Mouse (Mus musculus) mouse embryonic stem cell (cell line): ENCODE measurements around the gene Vmn2r108.
"Not testable (repeated sequence)": the region's sequence is repeated elsewhere in the genome, so short reads cannot be mapped to it uniquely, and the experiment has no call there.

ENCODE experiments used
- in situ Hi-C, 2 experiments: fragments of 300-500 bp; cut with MboI; formaldehyde crosslinking; loops; 1 replicate in 1 of 2; 3 replicates in 1 of 2; pipeline ENCODE4 v1.14.3; 2019 to 2020; ENCODE audit warnings: low sequenced_read_pairs in 2 of 2, low pct_unique_long_range_greater_than_20kb in 1 of 2, mixed read lengths in 1 of 2; ENCODE audit not compliant: unreplicated experiment in 1 of 2

Gene Vmn2r108

DNA sequence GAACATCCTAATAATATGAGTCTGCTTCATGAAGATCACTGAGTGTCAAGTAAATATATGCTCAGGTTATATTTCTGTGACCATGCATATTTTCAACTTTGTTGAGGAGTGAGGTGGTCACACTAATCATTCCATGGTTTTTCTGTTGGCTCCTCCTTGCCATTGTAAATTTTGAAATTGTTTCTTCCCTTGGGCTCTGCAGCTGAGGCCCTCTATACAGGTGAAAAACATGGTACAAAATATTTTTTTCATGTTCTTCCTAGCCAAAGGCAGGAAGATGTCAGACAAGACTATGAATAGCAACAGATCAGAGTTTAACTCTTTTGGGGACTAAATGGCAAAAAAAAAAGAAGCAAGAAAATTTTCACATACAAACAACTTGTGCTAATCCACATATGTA lies at the start of gene Vmn2r108:
Gene Vmn2r108, minus strand, starts transcription at position 101 of the 400 bp plus-strand sequence.
- in situ Hi-C loops, result no loop called here

DNA sequence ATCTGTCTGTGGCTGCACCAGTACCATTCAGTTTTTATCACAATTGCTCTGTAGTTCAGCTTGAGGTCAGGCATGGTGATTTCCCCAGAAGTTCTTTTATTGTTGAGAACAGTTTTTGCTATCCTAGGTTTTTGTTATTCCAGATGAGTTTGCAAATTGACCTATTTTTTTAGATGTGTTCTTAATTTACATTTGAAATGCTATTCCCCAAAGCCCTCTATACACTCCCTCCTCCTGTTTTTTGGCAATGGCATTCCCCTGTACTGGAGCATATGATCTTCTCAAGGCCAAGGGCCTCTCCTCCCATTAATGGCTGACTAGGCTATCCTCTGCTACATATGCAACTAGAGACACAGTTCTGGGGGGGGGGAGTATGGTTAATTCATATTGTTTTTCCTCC lies 27.1 kb upstream of the Vmn2r108 start:
- in situ Hi-C loops, result not testable (repeated sequence)

GRCm38 (mm10) chr17:20497858-20498257 lies 16.7 kb upstream of the Vmn2r108 start, which contains the start of gene Vmn1r225:
Gene Vmn1r225, plus strand, starts transcription at chr17:20498158.
- in situ Hi-C loops, result no loop called here

DNA sequence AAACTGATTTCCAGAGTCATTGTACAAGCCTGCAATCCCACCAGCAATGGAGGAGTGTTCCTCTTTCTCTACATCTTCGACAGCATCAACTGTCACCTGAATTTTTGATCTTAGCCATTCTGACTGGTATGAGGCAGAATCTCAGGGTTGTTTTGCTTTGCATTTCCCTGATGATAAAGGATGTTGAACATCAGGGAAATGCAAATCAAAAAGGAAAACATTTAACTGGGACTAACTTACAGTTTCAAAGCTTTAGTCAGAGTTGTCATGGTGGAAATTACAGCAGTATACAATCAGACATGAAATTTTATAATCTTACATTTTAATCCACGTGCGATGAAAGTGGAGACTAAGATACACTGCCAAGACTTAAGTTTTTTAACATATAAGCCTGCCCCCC lies 7.8 kb downstream of the Vmn2r108 start:
- in situ Hi-C loops, result no loop called here

- in situ Hi-C loops, result no loop called here
These were observed 41.9 kb downstream of the Vmn2r108 start for GRCm38 (mm10) chr17:20439263-20439662.

GRCm38 (mm10) chr17:20413846-20414245 lies 67.3 kb downstream of the Vmn2r108 start, which contains the start of gene Vmn1r224:
Gene Vmn1r224, plus strand, starts transcription at chr17:20414146.
- in situ Hi-C loops, result no loop called here
